Mouse (Mus musculus): ENCODE data around the gene Gm5771.
"Not testable (repeated sequence)": the region's sequence is repeated elsewhere in the genome, so short reads cannot be mapped to it uniquely, and the experiment has no call there.

- not testable (repeated sequence) for TF ChIP-seq CTCF (IDR thresholded peaks at IDR 0.05; ENCODE audit: extremely low read depth, insufficient read depth, insufficient read length, insufficient replicate concordance); POLR2A (IDR thresholded peaks at IDR 0.05; ENCODE audit: low read depth, low read length)
Observed at GRCm38 (mm10) chr6:41391640-41392039, 516 bp upstream of the Gm5771 start.

All from spleen, adult 2 months (tissue).